Mouse (Mus musculus) neural tube, embryonic 15.5 days (tissue): ENCODE results near the gene Gm10491. TPM values are rescaled to one million over a fixed set of nuclear protein-coding genes. Genes with fewer than 3 reads are reported as not detected.

Experiments
- polyA plus RNA-seq: library from polyadenylated mRNA; unstranded; fragments of >200 nt; fragmentation: Nextera tagmentation; extraction: Ambion mirVana; gene quantifications from 2 replicates; pipeline ENCODE4 v1.2.1, GENCODE M21; 2015

Gm10491 gene
- polyA plus RNA-seq, 1 experiment from 2014 or later = not detected

Other genes starting within 250 kb of the Gm10491 start
- gene Plp2, start 236.4 kb downstream of the Gm10491 start, polyA plus RNA-seq = 20.3 and 50.6 TPM in 2 replicates
- gene Magix, start 226.6 kb downstream of the Gm10491 start, polyA plus RNA-seq = 0.13 TPM in 1 of 2 replicates, not detected in the other
- gene Gpkow, start 210.7 kb downstream of the Gm10491 start, polyA plus RNA-seq = 46.0 and 46.5 TPM in 2 replicates
- gene Wdr45, start 193.5 kb downstream of the Gm10491 start, polyA plus RNA-seq = 34.6 and 34.9 TPM in 2 replicates
- gene Gm45208, start 185.6 kb downstream of the Gm10491 start, polyA plus RNA-seq = 1.4 TPM in 1 of 2 replicates, not detected in the other
- gene Praf2, start 179.4 kb downstream of the Gm10491 start, polyA plus RNA-seq = 128 and 132 TPM in 2 replicates
- 50.8 and 56.3 TPM in 2 replicates for gene Ccdc120, start 156.9 kb downstream of the Gm10491 start, polyA plus RNA-seq
- gene Tfe3, start 145.3 kb downstream of the Gm10491 start, polyA plus RNA-seq = 24.7 and 25.2 TPM in 2 replicates
- 63.0 and 67.4 TPM in 2 replicates for gene Gripap1, start 118.1 kb downstream of the Gm10491 start, polyA plus RNA-seq
- gene Kcnd1, start 85.5 kb downstream of the Gm10491 start, polyA plus RNA-seq = 5.7 and 6.5 TPM in 2 replicates
- gene Otud5, start 66.5 kb downstream of the Gm10491 start, polyA plus RNA-seq = 40.0 and 40.4 TPM in 2 replicates
- gene Pim2, start 29.6 kb downstream of the Gm10491 start, polyA plus RNA-seq = 21.0 and 26.8 TPM in 2 replicates
- gene Slc35a2, start 23.8 kb downstream of the Gm10491 start, polyA plus RNA-seq = 46.9 and 47.3 TPM in 2 replicates
- 194 and 201 TPM in 2 replicates for gene Pqbp1, start 8.6 kb downstream of the Gm10491 start, polyA plus RNA-seq
- gene Timm17b, start 8.5 kb downstream of the Gm10491 start, polyA plus RNA-seq = 152 TPM in 2 replicates
- not detected in 2 replicates for gene Gm10490, start 1.7 kb upstream of the Gm10491 start, polyA plus RNA-seq
- gene Pcsk1n, start 12.0 kb upstream of the Gm10491 start, polyA plus RNA-seq = 292 and 368 TPM in 2 replicates
- gene Eras, start 20.8 kb upstream of the Gm10491 start, polyA plus RNA-seq = 0.28 TPM in 1 of 2 replicates, not detected in the other
- 57.4 and 61.3 TPM in 2 replicates for gene Hdac6, start 40.1 kb upstream of the Gm10491 start, polyA plus RNA-seq
- 3.1 TPM in 1 of 2 replicates, not detected in the other for gene Gata1, start 70.2 kb upstream of the Gm10491 start, polyA plus RNA-seq
- 0.28 and 0.88 TPM in 2 replicates for gene Glod5, start 110.7 kb upstream of the Gm10491 start, polyA plus RNA-seq
- gene Suv39h1, start 166.9 kb upstream of the Gm10491 start, polyA plus RNA-seq = 34.6 and 42.5 TPM in 2 replicates
- gene Was, start 182.7 kb upstream of the Gm10491 start, polyA plus RNA-seq = 0.14 and 2.0 TPM in 2 replicates
- gene Wdr13, start 225.1 kb upstream of the Gm10491 start, polyA plus RNA-seq = 56.2 and 64.9 TPM in 2 replicates
- 309 and 341 TPM in 2 replicates for gene Rbm3, start 238.0 kb upstream of the Gm10491 start, polyA plus RNA-seq